Mouse (Mus musculus): Measurements from ENCODE around the gene Fgd6. TPM values are rescaled to one million over a fixed set of nuclear protein-coding genes. Genes with fewer than 3 reads are reported as not detected.

Fgd6 gene
- polyA plus RNA-seq, 1 experiment from 2014 or later: 5.0 TPM

DNA sequence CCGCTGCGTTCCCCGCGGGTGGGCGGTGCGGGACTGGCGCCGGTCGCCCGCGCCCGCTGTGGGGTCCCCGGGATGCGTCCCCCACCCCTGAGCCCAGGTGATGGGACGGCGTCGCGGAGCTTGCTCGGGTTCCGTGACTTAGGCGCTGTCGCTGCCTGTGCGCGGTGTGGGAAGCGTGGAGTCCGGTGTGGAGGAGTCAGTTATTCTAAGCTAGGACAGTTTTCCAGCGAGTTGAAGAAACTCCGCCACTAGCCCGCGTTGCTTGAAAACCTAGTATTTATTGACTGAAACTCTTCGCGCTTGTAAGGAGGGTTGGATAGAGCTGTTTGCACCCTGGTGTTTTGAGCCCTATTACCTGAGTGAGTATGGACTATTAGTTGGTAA lies 566 bp downstream of the Fgd6 start:
- H3K27me3 ChIP-seq (replicated peaks; ENCODE audit: control insufficient read depth, insufficient read depth, low read length): no peaks in the 10 kb centered on the region
- peak overlapping the region; percentile 74 for H3K9ac ChIP-seq (ENCODE audit: low read length)
- ATAC-seq (replicated peaks; ENCODE audit: low FRiP score, low TSS enrichment, low read depth) (no peak; the same call in 1 of the 2 replicates), DNase-seq (ENCODE audit: low spot score) (no peak)
- under 1% methylated on average over 32 of the region's 32 CpGs for WGBS
- peaks cover 7% of the 10 kb centered on the region; the same call in 1 of the 2 replicates for H3K4me1 ChIP-seq (replicated peaks; ENCODE audit: control insufficient read depth, insufficient read depth, low read length)
- H3K4me3 ChIP-seq (ENCODE audit: low read depth, low read length): peak overlapping the region; percentile 88
- no peaks in the 10 kb centered on the region for H3K36me3 ChIP-seq (ENCODE audit: control insufficient read depth, insufficient read depth, low read length)
- peak overlapping the region; percentile 75 for H3K27ac ChIP-seq (ENCODE audit: low read depth)
- H3K4me2 ChIP-seq (ENCODE audit: low read length): peak overlapping the region; percentile 66
- no peaks in the 10 kb centered on the region for H3K9me3 ChIP-seq (ENCODE audit: control insufficient read depth, low read length)

DNA sequence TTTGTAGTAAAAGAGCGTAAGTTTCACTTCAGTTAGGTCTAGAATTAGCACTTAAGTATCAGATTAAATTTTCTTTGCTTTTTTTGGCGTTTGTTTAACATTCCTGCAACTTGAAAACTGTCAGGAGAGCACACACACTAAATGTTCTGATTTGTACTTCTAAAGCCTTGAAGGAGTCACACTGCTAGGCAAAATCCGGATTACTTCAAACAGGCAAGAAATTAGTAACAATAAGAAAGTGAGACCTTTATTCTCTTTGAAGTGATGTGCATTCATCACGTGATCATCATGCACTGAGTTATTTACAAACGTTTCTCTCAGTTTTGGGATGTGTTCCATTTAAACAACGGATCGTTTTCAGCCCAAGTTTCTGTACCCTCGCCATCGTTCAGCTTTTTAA lies 1.4 kb downstream of the Fgd6 start:
- WGBS: 40% methylated on average over 9 of the region's 9 CpGs
- Histone ChIP-seq H3K4me3 (ENCODE audit: low read depth, low read length) (peak overlapping the region; percentile 88), H3K9me3 (ENCODE audit: control insufficient read depth, low read length) (no peaks in the 10 kb centered on the region), H3K4me1 (replicated peaks; ENCODE audit: control insufficient read depth, insufficient read depth, low read length) (peaks cover 7% of the 10 kb centered on the region; the same call in 1 of the 2 replicates), H3K9ac (ENCODE audit: low read length) (no peak overlapping the region), H3K27me3 (replicated peaks; ENCODE audit: control insufficient read depth, insufficient read depth, low read length) (no peaks in the 10 kb centered on the region), H3K4me2 (ENCODE audit: low read length) (peak overlapping the region; percentile 66), H3K27ac (ENCODE audit: low read depth) (no peak overlapping the region), H3K36me3 (ENCODE audit: control insufficient read depth, insufficient read depth, low read length) (no peaks in the 10 kb centered on the region)
- no peak for DNase-seq (ENCODE audit: low spot score)
- no peak for ATAC-seq (replicated peaks; ENCODE audit: low FRiP score, low TSS enrichment, low read depth)

DNA sequence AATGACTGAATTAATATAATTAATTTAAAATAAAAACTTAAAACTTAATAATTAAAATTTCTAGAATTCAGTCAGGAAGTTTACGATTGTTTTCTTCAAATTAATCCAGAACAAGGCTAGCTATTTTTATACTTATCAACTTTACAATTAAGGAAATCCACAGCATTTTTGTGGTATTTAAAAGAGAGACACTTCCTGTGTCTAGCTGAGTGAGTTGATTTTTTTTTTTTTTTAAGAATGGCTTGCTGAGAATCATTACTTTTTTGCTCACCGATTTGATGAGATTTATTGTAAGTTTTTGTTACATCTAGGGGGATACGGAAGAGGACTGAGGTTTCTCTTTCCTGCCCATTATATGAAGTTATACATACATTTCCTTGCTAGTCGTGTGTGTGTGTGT lies 1.8 kb downstream of the Fgd6 start:
- H3K27me3 ChIP-seq (replicated peaks; ENCODE audit: control insufficient read depth, insufficient read depth, low read length): no peaks in the 10 kb centered on the region
- no peak for DNase-seq (ENCODE audit: low spot score)
- peaks cover 7% of the 10 kb centered on the region; the same call in 1 of the 2 replicates for H3K4me1 ChIP-seq (replicated peaks; ENCODE audit: control insufficient read depth, insufficient read depth, low read length)
- H3K36me3 ChIP-seq (ENCODE audit: control insufficient read depth, insufficient read depth, low read length): no peaks in the 10 kb centered on the region
- no peak overlapping the region for H3K27ac ChIP-seq (ENCODE audit: low read depth)
- peak overlapping the region; percentile 66 for H3K4me2 ChIP-seq (ENCODE audit: low read length)
- WGBS: 61% methylated on average over 4 of the region's 4 CpGs
- H3K9me3 ChIP-seq (ENCODE audit: control insufficient read depth, low read length): no peaks in the 10 kb centered on the region
- H3K4me3 ChIP-seq (ENCODE audit: low read depth, low read length): peak overlapping the region; percentile 88
- no peak overlapping the region for H3K9ac ChIP-seq (ENCODE audit: low read length)
- ATAC-seq (replicated peaks; ENCODE audit: low FRiP score, low TSS enrichment, low read depth): no peak

DNA sequence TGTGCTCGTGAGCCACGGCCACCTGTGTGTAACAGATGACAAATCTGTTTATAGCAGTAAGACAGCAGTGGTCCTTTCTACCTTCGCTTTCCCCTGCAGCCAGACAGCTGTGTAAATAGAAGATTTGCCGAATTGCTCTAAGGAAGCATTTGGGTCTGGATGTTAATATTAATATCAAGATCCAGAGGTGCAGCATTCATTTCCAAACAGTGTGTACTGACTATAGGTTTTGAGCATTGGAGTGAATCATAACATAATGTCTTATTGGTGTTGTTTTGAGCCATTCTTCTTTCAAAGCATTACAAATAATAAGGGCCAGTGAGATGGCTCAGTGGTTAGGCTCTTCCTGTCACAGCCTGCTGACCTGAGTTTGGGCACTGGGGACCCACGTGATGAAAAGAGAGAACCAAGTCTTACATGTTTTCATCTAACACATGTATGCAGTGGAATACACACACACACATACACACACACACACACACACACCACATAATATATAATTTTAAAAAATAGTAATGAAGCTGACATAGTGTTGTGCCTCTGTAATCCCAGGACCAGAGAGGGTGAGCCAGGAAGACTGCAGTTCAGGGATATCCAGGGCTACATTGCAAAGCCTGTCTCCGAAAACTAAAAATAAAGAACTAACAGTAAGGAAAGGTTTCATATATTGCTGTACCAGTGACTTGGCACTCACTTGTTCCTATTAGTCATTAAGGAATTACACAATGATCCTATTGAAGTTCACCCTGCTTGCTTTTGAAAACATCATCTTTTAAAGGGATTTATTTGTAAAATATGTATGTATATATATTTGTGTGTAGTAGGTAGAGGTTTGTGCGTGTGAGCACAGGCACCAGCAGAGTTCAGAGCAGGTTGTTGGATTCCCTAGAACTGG lies 2.8 kb downstream of the Fgd6 start:
- H3K4me3 ChIP-seq (ENCODE audit: low read depth, low read length): no peak overlapping the region
- H3K27me3 ChIP-seq (replicated peaks; ENCODE audit: control insufficient read depth, insufficient read depth, low read length): no peaks in the 10 kb centered on the region
- no peak for DNase-seq (ENCODE audit: low spot score)
- no peak overlapping the region for H3K27ac ChIP-seq (ENCODE audit: low read depth)
- H3K9me3 ChIP-seq (ENCODE audit: control insufficient read depth, low read length): no peaks in the 10 kb centered on the region
- no peak for ATAC-seq (replicated peaks; ENCODE audit: low FRiP score, low TSS enrichment, low read depth)
- peak overlapping the region; percentile 66; the same call in 1 of the 2 replicates for H3K4me2 ChIP-seq (ENCODE audit: low read length)
- no peak overlapping the region for H3K9ac ChIP-seq (ENCODE audit: low read length)
- 57% methylated on average over 7 of the region's 7 CpGs for WGBS
- H3K36me3 ChIP-seq (ENCODE audit: control insufficient read depth, insufficient read depth, low read length): no peaks in the 10 kb centered on the region
- H3K4me1 ChIP-seq (replicated peaks; ENCODE audit: control insufficient read depth, insufficient read depth, low read length): peaks cover 7% of the 10 kb centered on the region; the same call in 1 of the 2 replicates

DNA sequence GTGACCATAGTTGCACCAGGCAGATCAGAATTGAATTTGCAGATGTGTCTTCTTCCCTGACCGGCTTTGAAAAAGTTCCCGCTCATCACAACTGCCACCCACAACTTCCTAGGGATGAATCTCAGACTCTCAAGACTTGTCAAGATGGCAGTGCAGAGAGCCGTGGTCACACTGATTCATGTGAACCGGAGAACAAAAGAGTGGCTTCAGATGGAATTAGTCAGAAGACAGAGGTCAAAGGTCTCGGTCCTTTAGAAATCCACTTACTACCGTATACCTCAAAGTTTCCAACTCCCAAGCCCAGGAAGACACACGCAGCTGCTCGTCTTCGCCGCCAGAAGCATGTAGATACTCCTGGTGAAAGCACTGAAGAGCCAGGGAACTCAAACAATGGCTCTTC lies 8.1 kb downstream of the Fgd6 start:
- H3K4me2 ChIP-seq (ENCODE audit: low read length): no peak overlapping the region
- WGBS: 82% methylated on average over 10 of the region's 10 CpGs
- no peaks in the 10 kb centered on the region for H3K27me3 ChIP-seq (replicated peaks; ENCODE audit: control insufficient read depth, insufficient read depth, low read length)
- no peak overlapping the region for H3K4me3 ChIP-seq (ENCODE audit: low read depth, low read length)
- 0 out of 2 replicates have a peak, but pooled peaks cover 8% of the 10 kb centered on the region for H3K4me1 ChIP-seq (replicated peaks; ENCODE audit: control insufficient read depth, insufficient read depth, low read length)
- H3K27ac ChIP-seq (ENCODE audit: low read depth): no peak overlapping the region
- no peak overlapping the region for H3K9ac ChIP-seq (ENCODE audit: low read length)
- H3K36me3 ChIP-seq (ENCODE audit: control insufficient read depth, insufficient read depth, low read length): peaks cover 19% of the 10 kb centered on the region
- no peaks in the 10 kb centered on the region for H3K9me3 ChIP-seq (ENCODE audit: control insufficient read depth, low read length)
- ATAC-seq (replicated peaks; ENCODE audit: low FRiP score, low TSS enrichment, low read depth) (no peak), DNase-seq (ENCODE audit: low spot score) (no peak)

DNA sequence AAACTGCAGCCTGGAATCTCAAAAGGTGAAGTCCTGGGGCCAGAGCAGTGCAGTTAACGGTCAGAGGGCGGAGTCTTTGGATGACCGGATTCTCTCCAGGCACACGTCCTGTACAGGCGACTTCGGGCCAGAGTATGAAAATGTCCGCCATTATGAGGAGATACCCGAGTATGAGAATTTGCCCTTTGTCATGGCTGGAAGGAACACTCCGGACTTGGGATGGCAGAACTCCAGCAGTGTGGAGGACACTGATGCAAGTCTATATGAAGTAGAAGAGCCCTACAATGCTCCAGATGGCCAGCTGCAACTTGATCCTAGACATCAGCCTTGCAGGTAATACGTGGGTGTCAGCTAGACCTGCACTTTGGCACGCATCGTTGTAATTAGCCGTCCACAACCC lies 9.5 kb downstream of the Fgd6 start:
- H3K4me3 ChIP-seq (ENCODE audit: low read depth, low read length): no peak overlapping the region
- 93% methylated on average over 13 of the region's 13 CpGs for WGBS
- DNase-seq (ENCODE audit: low spot score): no peak
- H3K27ac ChIP-seq (ENCODE audit: low read depth): no peak overlapping the region
- no peaks in the 10 kb centered on the region for H3K9me3 ChIP-seq (ENCODE audit: control insufficient read depth, low read length)
- no peak overlapping the region for H3K9ac ChIP-seq (ENCODE audit: low read length)
- no peaks in the 10 kb centered on the region for H3K27me3 ChIP-seq (replicated peaks; ENCODE audit: control insufficient read depth, insufficient read depth, low read length)
- no peak for ATAC-seq (replicated peaks; ENCODE audit: low FRiP score, low TSS enrichment, low read depth)
- no peak overlapping the region for H3K4me2 ChIP-seq (ENCODE audit: low read length)
- peaks cover 19% of the 10 kb centered on the region for H3K36me3 ChIP-seq (ENCODE audit: control insufficient read depth, insufficient read depth, low read length)
- H3K4me1 ChIP-seq (replicated peaks; ENCODE audit: control insufficient read depth, insufficient read depth, low read length): peaks cover 13% of the 10 kb centered on the region

DNA sequence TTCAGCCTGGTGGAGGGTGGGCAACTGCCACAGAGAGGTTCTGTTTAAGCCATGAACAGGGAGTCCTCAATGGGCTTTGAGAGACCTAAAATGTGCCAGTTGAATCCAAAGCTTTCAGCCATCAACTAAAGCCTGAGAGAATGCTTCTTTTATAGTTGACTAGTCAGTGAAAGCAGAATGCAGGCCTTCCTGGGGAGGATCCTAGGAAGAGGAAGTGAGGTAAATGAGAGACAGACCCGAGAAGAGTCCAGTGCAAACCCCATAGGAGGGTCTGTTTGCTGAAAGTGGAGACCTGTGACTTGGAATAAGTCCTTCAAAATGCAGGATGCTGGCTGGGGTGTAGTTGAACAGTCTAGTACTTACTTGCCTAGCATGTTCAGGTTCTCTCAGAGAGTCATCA lies 11.2 kb downstream of the Fgd6 start:
- no peaks in the 10 kb centered on the region for H3K27me3 ChIP-seq (replicated peaks; ENCODE audit: control insufficient read depth, insufficient read depth, low read length)
- peaks cover 13% of the 10 kb centered on the region for H3K4me1 ChIP-seq (replicated peaks; ENCODE audit: control insufficient read depth, insufficient read depth, low read length)
- H3K27ac ChIP-seq (ENCODE audit: low read depth): no peak overlapping the region
- DNase-seq (ENCODE audit: low spot score): no peak
- no peak overlapping the region for H3K4me3 ChIP-seq (ENCODE audit: low read depth, low read length)
- 67% methylated on average over 1 of the region's 1 CpGs for WGBS
- H3K4me2 ChIP-seq (ENCODE audit: low read length): no peak overlapping the region
- ATAC-seq (replicated peaks; ENCODE audit: low FRiP score, low TSS enrichment, low read depth): no peak
- H3K36me3 ChIP-seq (ENCODE audit: control insufficient read depth, insufficient read depth, low read length): peaks cover 19% of the 10 kb centered on the region
- no peak overlapping the region for H3K9ac ChIP-seq (ENCODE audit: low read length)
- H3K9me3 ChIP-seq (ENCODE audit: control insufficient read depth, low read length): no peaks in the 10 kb centered on the region

DNA sequence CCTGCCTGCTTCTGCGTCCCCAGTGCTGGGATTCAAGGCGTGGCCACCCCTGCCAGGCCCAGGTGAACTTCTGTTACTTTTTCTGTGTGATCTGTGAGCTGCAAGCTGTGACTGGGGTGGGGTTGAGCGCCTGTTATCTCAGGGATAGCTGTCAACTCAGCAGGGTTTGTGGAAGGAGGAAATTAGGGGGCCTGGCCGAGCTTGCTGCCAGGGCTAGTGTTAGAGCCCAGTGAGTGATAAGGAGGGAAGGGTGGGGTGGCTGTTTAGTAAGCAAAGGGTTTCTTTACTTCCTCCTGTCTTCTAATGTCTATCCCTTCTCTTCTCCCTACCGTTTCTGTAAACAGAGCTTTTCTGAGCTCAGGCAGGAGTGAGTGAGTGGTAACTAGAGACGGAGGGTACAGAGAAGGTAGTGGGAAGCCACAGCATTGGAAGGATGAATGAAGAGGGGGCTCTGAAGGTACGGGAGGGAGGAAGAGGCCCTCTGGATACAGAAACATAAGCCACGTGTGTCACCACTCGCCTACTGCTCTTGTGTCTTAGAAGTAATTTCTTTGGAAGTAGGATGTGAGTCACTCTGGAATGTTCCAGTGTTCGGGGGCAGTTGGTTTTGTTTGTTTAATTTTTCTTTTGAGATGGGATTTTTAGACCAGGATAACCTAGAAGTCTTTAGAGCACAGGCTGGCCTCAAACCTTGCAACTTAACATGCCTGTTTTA lies 12.2 kb downstream of the Fgd6 start:
- DNase-seq (ENCODE audit: low spot score) (no peak), ATAC-seq (replicated peaks; ENCODE audit: low FRiP score, low TSS enrichment, low read depth) (peak; percentile 77)
- Histone ChIP-seq H3K4me2 (ENCODE audit: low read length) (no peak overlapping the region), H3K4me3 (ENCODE audit: low read depth, low read length) (no peak overlapping the region), H3K27me3 (replicated peaks; ENCODE audit: control insufficient read depth, insufficient read depth, low read length) (no peaks in the 10 kb centered on the region), H3K9ac (ENCODE audit: low read length) (no peak overlapping the region), H3K36me3 (ENCODE audit: control insufficient read depth, insufficient read depth, low read length) (peaks cover 19% of the 10 kb centered on the region), H3K4me1 (replicated peaks; ENCODE audit: control insufficient read depth, insufficient read depth, low read length) (peaks cover 16% of the 10 kb centered on the region), H3K27ac (ENCODE audit: low read depth) (peak overlapping the region; percentile 7; the same call in 1 of the 2 replicates), H3K9me3 (ENCODE audit: control insufficient read depth, low read length) (no peaks in the 10 kb centered on the region)
- WGBS: 39% methylated on average over 10 of the region's 10 CpGs
